Mouse (Mus musculus): ENCODE data around the gene Prl7c1. TPM values are rescaled to one million over a fixed set of nuclear protein-coding genes. Genes with fewer than 3 reads are reported as not detected.
"Not testable (repeated sequence)": the region's sequence is repeated elsewhere in the genome, so short reads cannot be mapped to it uniquely, and the experiment has no call there.

Prl7c1 gene
- not detected in 2 replicates for polyA plus RNA-seq (2015; fragmentation: Nextera tagmentation; extraction: Ambion mirVana)

DNA sequence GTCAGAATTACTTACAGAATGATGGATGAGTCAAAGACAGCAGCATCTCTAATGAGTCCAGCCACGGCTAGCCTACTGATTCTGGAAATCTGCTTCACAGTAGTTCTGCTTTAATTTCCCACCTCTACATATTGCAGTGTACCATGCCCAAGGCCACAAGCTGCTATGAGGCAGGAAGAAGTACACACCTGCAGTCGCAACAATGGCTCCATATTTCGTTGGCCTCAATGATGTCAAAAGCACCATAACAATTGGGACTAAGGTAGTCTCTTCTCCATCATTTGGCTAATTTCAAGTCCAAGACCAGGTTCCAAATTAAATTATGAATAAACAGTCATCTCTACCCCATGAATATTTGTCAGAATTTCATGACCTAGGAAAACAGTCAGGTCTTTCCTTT is at the start of gene Prl7c1:
Gene Prl7c1 (minus strand): TSS at position 101 of the 400 bp plus-strand sequence.
- H3K36me3 ChIP-seq (ENCODE audit: control insufficient read depth, insufficient read depth); H3K27ac ChIP-seq (ENCODE audit: low read length); H3K4me3 ChIP-seq (ENCODE audit: low read length); H3K27me3 ChIP-seq (ENCODE audit: control insufficient read depth, insufficient read depth, low read length); H3K4me2 ChIP-seq (ENCODE audit: low read depth, low read length); H3K9ac ChIP-seq (ENCODE audit: low read length); H3K4me1 ChIP-seq (ENCODE audit: control insufficient read depth, insufficient read depth, low read length); ATAC-seq (replicated peaks; ENCODE audit: extremely low read depth, insufficient read depth, low FRiP score); H3K9me3 ChIP-seq (replicated peaks; ENCODE audit: control insufficient read depth, low read length): not testable (repeated sequence)
- WGBS = 82% methylated on average over 2 of the region's 3 CpGs

DNA sequence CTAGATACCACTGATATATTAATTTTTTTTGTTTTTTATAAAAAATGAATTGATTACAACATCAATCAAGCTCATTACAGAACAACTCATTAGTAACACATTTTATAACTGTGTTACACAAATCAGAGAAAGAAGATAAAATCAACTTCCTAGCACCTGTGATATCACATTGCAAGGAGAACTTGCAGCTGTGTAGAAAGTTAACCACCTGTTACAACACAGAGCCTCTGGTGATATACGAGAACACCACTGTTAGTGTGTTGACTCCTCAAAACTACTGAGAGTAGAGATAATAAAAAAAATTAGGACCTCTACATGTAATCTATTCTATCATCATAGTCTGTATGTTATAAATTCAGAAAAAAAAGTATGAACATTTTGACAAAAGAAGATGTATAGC is 22.2 kb upstream of the Prl7c1 start:
- no peaks in the 10 kb centered on the region for H3K9me3 ChIP-seq (replicated peaks; ENCODE audit: control insufficient read depth, low read length)
- H3K4me3 ChIP-seq (ENCODE audit: low read length) = no peak overlapping the region
- no peaks in the 10 kb centered on the region for H3K27me3 ChIP-seq (ENCODE audit: control insufficient read depth, insufficient read depth, low read length)
- H3K27ac ChIP-seq (ENCODE audit: low read length) = no peak overlapping the region
- no peak overlapping the region for H3K9ac ChIP-seq (ENCODE audit: low read length)
- H3K36me3 ChIP-seq (ENCODE audit: control insufficient read depth, insufficient read depth) = no peaks in the 10 kb centered on the region
- no peak overlapping the region for H3K4me2 ChIP-seq (ENCODE audit: low read depth, low read length)
- no peaks in the 10 kb centered on the region for H3K4me1 ChIP-seq (ENCODE audit: control insufficient read depth, insufficient read depth, low read length)
- ATAC-seq (replicated peaks; ENCODE audit: extremely low read depth, insufficient read depth, low FRiP score) = no peak
- 69% methylated on average over 1 of the region's 1 CpGs for WGBS

DNA sequence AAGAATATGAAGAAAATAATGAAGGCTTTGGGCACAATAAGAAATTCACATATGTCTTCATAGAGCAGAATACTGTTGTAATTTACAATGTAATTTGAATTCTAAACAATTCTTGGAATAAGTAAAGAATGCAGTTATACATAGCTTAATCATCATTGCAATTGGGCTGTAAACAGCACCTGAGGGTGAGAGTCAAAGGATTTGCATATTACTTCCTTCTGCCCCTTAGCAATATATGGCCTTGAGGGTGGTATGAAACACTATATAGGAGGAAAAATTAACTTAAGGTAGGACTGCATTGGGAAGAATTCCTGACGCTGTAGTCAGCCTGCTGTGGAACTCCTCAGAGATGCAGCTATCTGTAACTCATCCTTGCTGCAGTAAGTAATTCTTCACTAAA is 20.8 kb upstream of the Prl7c1 start, which contains the start of gene Prl2a1:
Gene Prl2a1 (plus strand): TSS at position 301 of the 400 bp plus-strand sequence.
- no peaks in the 10 kb centered on the region for H3K27me3 ChIP-seq (ENCODE audit: control insufficient read depth, insufficient read depth, low read length)
- no peak within 1 kb of the TSS for H3K4me3 ChIP-seq (ENCODE audit: low read length)
- no peaks in the 10 kb centered on the region for H3K9me3 ChIP-seq (replicated peaks; ENCODE audit: control insufficient read depth, low read length)
- 71% methylated on average over 1 of the region's 1 CpGs for WGBS
- H3K4me1 ChIP-seq (ENCODE audit: control insufficient read depth, insufficient read depth, low read length) = no peaks in the 10 kb centered on the region
- H3K36me3 ChIP-seq (ENCODE audit: control insufficient read depth, insufficient read depth) = no peaks in the 10 kb centered on the region
- no peak within 1 kb of the TSS for H3K4me2 ChIP-seq (ENCODE audit: low read depth, low read length)
- no peak within 1 kb of the TSS for H3K27ac ChIP-seq (ENCODE audit: low read length)
- no peak for ATAC-seq (replicated peaks; ENCODE audit: extremely low read depth, insufficient read depth, low FRiP score)
- H3K9ac ChIP-seq (ENCODE audit: low read length) = no peak within 1 kb of the TSS

DNA sequence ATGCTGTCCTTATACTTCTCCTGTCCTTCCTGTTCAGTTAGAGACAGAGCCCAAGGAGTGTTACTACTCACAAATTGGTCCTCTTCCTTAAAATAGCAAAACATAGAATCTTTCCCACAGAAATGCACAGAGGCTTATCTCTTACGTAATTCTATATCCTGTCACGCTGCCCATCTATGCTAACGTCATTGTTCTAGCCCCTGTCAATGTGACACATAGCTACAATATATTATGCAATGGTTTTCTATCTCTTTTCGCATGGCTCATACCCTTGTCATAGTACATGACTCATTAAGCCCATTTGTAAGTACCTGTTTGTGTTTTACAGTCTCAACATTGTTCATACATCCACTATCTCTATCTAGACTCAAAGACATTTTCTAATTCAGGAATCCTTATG is 18.7 kb upstream of the Prl7c1 start:
- no peaks in the 10 kb centered on the region for H3K4me1 ChIP-seq (ENCODE audit: control insufficient read depth, insufficient read depth, low read length)
- no peak overlapping the region for H3K9ac ChIP-seq (ENCODE audit: low read length)
- H3K36me3 ChIP-seq (ENCODE audit: control insufficient read depth, insufficient read depth) = no peaks in the 10 kb centered on the region
- WGBS = 66% methylated on average over 4 of the region's 4 CpGs
- no peak for ATAC-seq (replicated peaks; ENCODE audit: extremely low read depth, insufficient read depth, low FRiP score)
- no peaks in the 10 kb centered on the region for H3K27me3 ChIP-seq (ENCODE audit: control insufficient read depth, insufficient read depth, low read length)
- no peaks in the 10 kb centered on the region for H3K9me3 ChIP-seq (replicated peaks; ENCODE audit: control insufficient read depth, low read length)
- H3K4me3 ChIP-seq (ENCODE audit: low read length) = no peak overlapping the region
- no peak overlapping the region for H3K4me2 ChIP-seq (ENCODE audit: low read depth, low read length)
- H3K27ac ChIP-seq (ENCODE audit: low read length) = no peak overlapping the region

DNA sequence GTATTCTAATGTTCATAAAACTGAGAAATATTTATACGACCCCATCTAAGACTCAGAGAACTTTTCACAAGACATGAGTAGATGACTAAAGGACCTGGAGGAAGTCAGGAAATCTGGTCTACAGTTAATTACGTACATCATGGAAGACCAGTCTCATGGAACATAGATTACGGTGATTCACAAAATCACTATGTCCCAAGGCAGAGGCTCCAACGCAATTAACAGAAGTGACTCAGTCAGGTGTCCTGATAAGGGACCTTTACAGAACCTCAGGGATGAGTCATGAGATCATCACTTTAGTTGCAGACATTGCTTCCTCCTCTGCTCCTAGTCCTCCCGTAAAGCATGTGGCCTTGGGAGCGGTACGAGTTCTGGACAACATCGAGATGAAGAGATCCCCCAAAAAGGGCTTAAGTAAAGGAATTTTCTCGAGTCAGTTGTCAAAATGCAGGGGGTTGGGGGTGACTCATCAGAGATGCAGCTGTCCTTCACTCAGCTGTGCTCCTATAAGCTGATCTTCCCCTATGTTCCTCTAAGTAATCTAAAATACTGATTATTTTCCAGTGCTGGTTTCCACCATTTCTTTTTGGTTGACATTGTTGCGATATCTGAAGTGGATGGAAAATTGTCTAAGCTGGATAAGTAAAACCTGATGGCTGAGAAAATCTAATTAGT is 46.0 kb downstream of the Prl7c1 start:
- no peaks in the 10 kb centered on the region for H3K9me3 ChIP-seq (replicated peaks; ENCODE audit: control insufficient read depth, low read length)
- WGBS = 78% methylated on average over 10 of the region's 10 CpGs
- no peak overlapping the region for H3K27ac ChIP-seq (ENCODE audit: low read length)
- no peak overlapping the region for H3K4me3 ChIP-seq (ENCODE audit: low read length)
- H3K9ac ChIP-seq (ENCODE audit: low read length) = no peak overlapping the region
- H3K4me1 ChIP-seq (ENCODE audit: control insufficient read depth, insufficient read depth, low read length) = no peaks in the 10 kb centered on the region
- H3K36me3 ChIP-seq (ENCODE audit: control insufficient read depth, insufficient read depth) = no peaks in the 10 kb centered on the region
- H3K27me3 ChIP-seq (ENCODE audit: control insufficient read depth, insufficient read depth, low read length) = no peaks in the 10 kb centered on the region
- no peak overlapping the region for H3K4me2 ChIP-seq (ENCODE audit: low read depth, low read length)
- ATAC-seq (replicated peaks; ENCODE audit: extremely low read depth, insufficient read depth, low FRiP score) = no peak

DNA sequence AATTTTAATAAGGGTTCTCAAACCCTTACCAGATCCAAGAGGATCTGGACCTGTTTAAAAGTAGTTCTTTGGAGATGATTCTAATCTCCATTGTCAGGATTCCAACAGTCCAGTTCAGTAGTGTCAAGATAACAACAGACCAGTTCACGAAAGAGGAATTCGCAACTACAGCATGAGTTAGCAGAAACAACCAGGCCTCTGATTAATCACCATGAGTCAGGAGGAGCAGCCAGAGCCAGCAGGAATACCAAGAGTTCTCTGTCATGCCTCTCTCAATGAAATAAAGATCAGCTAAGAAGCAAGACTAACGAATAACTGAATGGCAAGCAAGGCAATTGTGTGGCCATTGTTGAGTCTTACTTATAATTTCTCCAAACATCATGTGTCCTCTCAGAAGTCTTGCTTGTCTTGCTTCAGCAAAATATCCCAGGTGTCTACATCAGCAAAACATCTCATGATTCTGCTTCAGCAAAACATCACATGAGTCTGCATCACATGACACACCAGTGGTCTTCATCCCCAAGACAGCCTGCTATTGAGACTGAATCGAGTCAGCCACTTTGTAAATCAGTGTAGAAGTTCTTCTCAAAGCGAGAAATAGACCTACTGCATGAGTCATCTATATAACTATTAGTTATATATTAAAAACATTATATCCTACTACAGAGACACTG is 50.2 kb downstream of the Prl7c1 start:
- H3K27ac ChIP-seq (ENCODE audit: low read length); ATAC-seq (replicated peaks; ENCODE audit: extremely low read depth, insufficient read depth, low FRiP score); H3K4me1 ChIP-seq (ENCODE audit: control insufficient read depth, insufficient read depth, low read length); H3K4me3 ChIP-seq (ENCODE audit: low read length); H3K9me3 ChIP-seq (replicated peaks; ENCODE audit: control insufficient read depth, low read length); H3K36me3 ChIP-seq (ENCODE audit: control insufficient read depth, insufficient read depth); H3K9ac ChIP-seq (ENCODE audit: low read length); H3K4me2 ChIP-seq (ENCODE audit: low read depth, low read length); H3K27me3 ChIP-seq (ENCODE audit: control insufficient read depth, insufficient read depth, low read length): not testable (repeated sequence)
- 70% methylated on average over 5 of the region's 5 CpGs for WGBS

DNA sequence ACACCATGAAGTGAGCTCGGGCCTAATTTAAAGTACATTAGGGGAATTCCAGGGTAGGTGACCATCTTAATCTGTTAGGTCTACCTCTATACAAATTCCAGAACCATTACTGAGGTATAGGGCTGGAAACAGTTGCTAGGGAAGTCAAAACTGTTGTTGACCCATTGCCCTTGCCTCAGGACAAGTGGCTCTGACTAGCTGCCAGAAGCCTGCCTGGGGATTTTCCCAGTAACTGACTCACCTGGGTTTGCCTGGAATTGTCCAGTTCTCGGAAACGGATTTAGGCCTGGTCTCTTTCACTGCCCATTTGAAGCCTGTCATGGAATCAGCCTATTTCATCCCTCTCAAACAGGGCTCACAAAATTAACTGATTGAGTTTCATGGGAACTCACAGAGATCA is 55.5 kb downstream of the Prl7c1 start:
- not testable (repeated sequence) for H3K27me3 ChIP-seq (ENCODE audit: control insufficient read depth, insufficient read depth, low read length); ATAC-seq (replicated peaks; ENCODE audit: extremely low read depth, insufficient read depth, low FRiP score); H3K27ac ChIP-seq (ENCODE audit: low read length); H3K36me3 ChIP-seq (ENCODE audit: control insufficient read depth, insufficient read depth); H3K9ac ChIP-seq (ENCODE audit: low read length); H3K4me3 ChIP-seq (ENCODE audit: low read length); H3K9me3 ChIP-seq (replicated peaks; ENCODE audit: control insufficient read depth, low read length); H3K4me1 ChIP-seq (ENCODE audit: control insufficient read depth, insufficient read depth, low read length); H3K4me2 ChIP-seq (ENCODE audit: low read depth, low read length)
- 65% methylated on average over 3 of the region's 3 CpGs for WGBS

Other genes with a start within 250 kb of the Prl7c1 start
- gene Prl8a9, start 216.2 kb downstream of the Prl7c1 start, polyA plus RNA-seq (2015; fragmentation: Nextera tagmentation; extraction: Ambion mirVana) = not detected in 2 replicates
- not detected in 2 replicates for gene Prl8a1, start 198.6 kb downstream of the Prl7c1 start, polyA plus RNA-seq (2015; fragmentation: Nextera tagmentation; extraction: Ambion mirVana)
- gene Prl7b1, start 170.2 kb downstream of the Prl7c1 start, polyA plus RNA-seq (2015; fragmentation: Nextera tagmentation; extraction: Ambion mirVana) = not detected in 2 replicates
- gene Prl7a1, start 138.3 kb downstream of the Prl7c1 start, polyA plus RNA-seq (2015; fragmentation: Nextera tagmentation; extraction: Ambion mirVana) = not detected in 2 replicates
- not detected in 2 replicates for gene Prl7a2, start 112.8 kb downstream of the Prl7c1 start, polyA plus RNA-seq (2015; fragmentation: Nextera tagmentation; extraction: Ambion mirVana)
- gene Prl7d1, start 64.1 kb downstream of the Prl7c1 start, polyA plus RNA-seq (2015; fragmentation: Nextera tagmentation; extraction: Ambion mirVana) = not detected in 2 replicates
- not detected in 2 replicates for gene Prl2a1, start 20.9 kb upstream of the Prl7c1 start, polyA plus RNA-seq (2015; fragmentation: Nextera tagmentation; extraction: Ambion mirVana)
- not detected in 2 replicates for gene Prl2c1, start 68.5 kb upstream of the Prl7c1 start, polyA plus RNA-seq (2015; fragmentation: Nextera tagmentation; extraction: Ambion mirVana)
- gene Prl4a1, start 235.4 kb upstream of the Prl7c1 start, polyA plus RNA-seq (2015; fragmentation: Nextera tagmentation; extraction: Ambion mirVana) = not detected in 2 replicates

Data from heart, embryonic 16.5 days (tissue).